Mouse (Mus musculus): ENCODE results near the gene Elmo1. TPM values are rescaled to one million over a fixed set of nuclear protein-coding genes. Genes with fewer than 3 reads are reported as not detected.

Elmo1 gene
- total and polyA plus RNA-seq, 3 experiments = 23.1 to 50.2 (median 32.2) TPM

- dilution Hi-C loops (cut with MboI; ENCODE audit: extremely low pct_ligation_motif_present, extremely low pct_unique_long_range_greater_than_20kb, low sequenced_read_pairs) (no loop called here), in situ Hi-C loops (cut with MboI; ENCODE audit: low pct_ligation_motif_present, low pct_unique_long_range_greater_than_20kb, low sequenced_read_pairs) (no loop called here)
- no peak overlapping the region for H3K9ac ChIP-seq (ENCODE audit: insufficient read depth, low read depth)
- no peak overlapping the region for H3K27ac ChIP-seq (ENCODE audit: insufficient read depth, low read depth)
- no peak overlapping the region for H3K4me3 ChIP-seq (replicated peaks in 1 of 3; ENCODE audit: low read depth in 2 of 3, low read length in 2 of 3, poor library complexity in 1 of 3)
- H3K27me3 ChIP-seq (replicated peaks) = no peaks in the 10 kb centered on the region
- peak; percentile 14 for DNase-seq (ENCODE audit: extremely low read depth)
- H3K4me1 ChIP-seq (ENCODE audit: control insufficient read depth in 1 of 2, insufficient read depth in 2 of 2) = peaks cover 15 to 51% of the 10 kb centered on the region in 2 experiments
- no peaks in the 10 kb centered on the region for H3K9me3 ChIP-seq (replicated peaks; ENCODE audit: low read length)
- H3K36me3 ChIP-seq (replicated peaks in 1 of 2; ENCODE audit: control insufficient read depth in 1 of 2, insufficient read depth in 1 of 2, low read length in 1 of 2) = peaks cover 10 to 54% of the 10 kb centered on the region in 2 experiments
- no peak for TF ChIP-seq SIN3A (IDR thresholded peaks at IDR 0.05; ENCODE audit: low read length)
- TF ChIP-seq POLR2A (IDR thresholded peaks at IDR 0.05; ENCODE audit: low read depth, low read length) = no peak
- TF ChIP-seq CHD1 (IDR thresholded peaks at IDR 0.05; ENCODE audit: low read depth, low read length) = no peak
- no peak for TF ChIP-seq PAX5 (IDR thresholded peaks at IDR 0.05; ENCODE audit: low read length)
- no peak for TF ChIP-seq MAZ (IDR thresholded peaks at IDR 0.05; ENCODE audit: low read depth, low read length)
- no peak for TF ChIP-seq E2F4 (IDR thresholded peaks at IDR 0.05; ENCODE audit: insufficient replicate concordance, low read depth, low read length)
- TF ChIP-seq MAX (IDR thresholded peaks at IDR 0.05; ENCODE audit: low read length) = no peak
- TF ChIP-seq CHD2 (IDR thresholded peaks at IDR 0.05; ENCODE audit: low read length) = no peak
- TF ChIP-seq UBTF (IDR thresholded peaks at IDR 0.05; ENCODE audit: low read depth, low read length) = no peak
- no peak for TF ChIP-seq POLR2AphosphoS2 (IDR thresholded peaks at IDR 0.05; ENCODE audit: low read depth, low read length)
- no peak for TF ChIP-seq MEF2A (IDR thresholded peaks at IDR 0.05; ENCODE audit: borderline replicate concordance, low read depth, low read length)
- TF ChIP-seq ZNF384 (IDR thresholded peaks at IDR 0.05; ENCODE audit: low read depth, low read length) = no peak
- no peak overlapping the region; the same call in 1 of the 2 replicates for H3K4me2 ChIP-seq (ENCODE audit: insufficient read depth, low read depth, poor library complexity, severe bottlenecking)
- H3K79me2 ChIP-seq (replicated peaks; ENCODE audit: control insufficient read depth, extremely low read depth, insufficient read depth, poor library complexity, severe bottlenecking) = no peaks in the 10 kb centered on the region; the same call in 1 of the 2 replicates
Observed at GRCm38 (mm10) chr13:20372335-20372734, 281.9 kb downstream of the Elmo1 start.

- dilution Hi-C loops (cut with MboI; ENCODE audit: extremely low pct_ligation_motif_present, extremely low pct_unique_long_range_greater_than_20kb, low sequenced_read_pairs) (no loop called here), in situ Hi-C loops (cut with MboI; ENCODE audit: low pct_ligation_motif_present, low pct_unique_long_range_greater_than_20kb, low sequenced_read_pairs) (no loop called here)
- Histone ChIP-seq H3K4me2 (ENCODE audit: insufficient read depth, low read depth, poor library complexity, severe bottlenecking) (no peak overlapping the region), H3K4me1 (ENCODE audit: control insufficient read depth in 1 of 2, insufficient read depth in 2 of 2) (peaks cover 0 to 57% of the 10 kb centered on the region in 2 experiments; a peak in 2 of 4 replicates), H3K79me2 (replicated peaks; ENCODE audit: control insufficient read depth, extremely low read depth, insufficient read depth, poor library complexity, severe bottlenecking) (no peaks in the 10 kb centered on the region), H3K27me3 (replicated peaks) (no peaks in the 10 kb centered on the region), H3K36me3 (replicated peaks in 1 of 2; ENCODE audit: control insufficient read depth in 1 of 2, insufficient read depth in 1 of 2, low read length in 1 of 2) (peaks cover 7 to 62% of the 10 kb centered on the region in 2 experiments), H3K27ac (ENCODE audit: insufficient read depth, low read depth) (no peak overlapping the region), H3K9me3 (replicated peaks; ENCODE audit: low read length) (no peaks in the 10 kb centered on the region), H3K9ac (ENCODE audit: insufficient read depth, low read depth) (no peak overlapping the region), H3K4me3 (replicated peaks in 1 of 3; ENCODE audit: low read depth in 2 of 3, low read length in 2 of 3, poor library complexity in 1 of 3) (no peak overlapping the region)
- no peak for TF ChIP-seq MAZ (IDR thresholded peaks at IDR 0.05; ENCODE audit: low read depth, low read length)
- TF ChIP-seq USF1 (IDR thresholded peaks at IDR 0.05; ENCODE audit: low read depth, low read length) = no peak
- TF ChIP-seq POLR2A (IDR thresholded peaks at IDR 0.05; ENCODE audit: low read depth, low read length) = no peak
- DNase-seq (ENCODE audit: extremely low read depth) = no peak
Observed at GRCm38 (mm10) chr13:20378869-20379268, 288.5 kb downstream of the Elmo1 start.

- in situ Hi-C loops (cut with MboI; ENCODE audit: low pct_ligation_motif_present, low pct_unique_long_range_greater_than_20kb, low sequenced_read_pairs) = no loop called here
Observed at GRCm38 (mm10) chr13:20383875-20384274, 293.5 kb downstream of the Elmo1 start.

More at GRCm38 (mm10) chr13:20383875-20384274, 293.5 kb downstream of the Elmo1 start:
- no peak overlapping the region for H3K27ac ChIP-seq (ENCODE audit: insufficient read depth, low read depth)
- H3K9me3 ChIP-seq (replicated peaks; ENCODE audit: low read length) = no peaks in the 10 kb centered on the region
- H3K4me1 ChIP-seq (ENCODE audit: control insufficient read depth in 1 of 2, insufficient read depth in 2 of 2) = peaks cover 0 to 30% of the 10 kb centered on the region in 2 experiments; a peak in 2 of 4 replicates
- no peaks in the 10 kb centered on the region for H3K79me2 ChIP-seq (replicated peaks; ENCODE audit: control insufficient read depth, extremely low read depth, insufficient read depth, poor library complexity, severe bottlenecking)
- DNase-seq (ENCODE audit: extremely low read depth) = no peak
- TF ChIP-seq MAFK (IDR thresholded peaks at IDR 0.05; ENCODE audit: insufficient replicate concordance, low read length) = no peak
- TF ChIP-seq ZC3H11A (IDR thresholded peaks at IDR 0.05; ENCODE audit: low read depth, low read length) = no peak
- TF ChIP-seq TBP (conservative IDR thresholded peaks at IDR 0.05; ENCODE audit: low read depth, low read length) = no peak
- no peak for TF ChIP-seq GABPA (IDR thresholded peaks at IDR 0.05; ENCODE audit: insufficient replicate concordance, low read depth, low read length)
- TF ChIP-seq JUND (conservative IDR thresholded peaks at IDR 0.05; ENCODE audit: low read depth, low read length) = no peak
- TF ChIP-seq ZNF384 (IDR thresholded peaks at IDR 0.05; ENCODE audit: low read depth, low read length) = no peak
- no peak for TF ChIP-seq ZKSCAN1 (IDR thresholded peaks at IDR 0.05; ENCODE audit: borderline replicate concordance, low read depth, low read length)
- H3K36me3 ChIP-seq (replicated peaks in 1 of 2; ENCODE audit: control insufficient read depth in 1 of 2, insufficient read depth in 1 of 2, low read length in 1 of 2) = peaks cover 7 to 62% of the 10 kb centered on the region in 2 experiments
- no peak overlapping the region for H3K4me3 ChIP-seq (replicated peaks in 1 of 3; ENCODE audit: low read depth in 2 of 3, low read length in 2 of 3, poor library complexity in 1 of 3)
- H3K9ac ChIP-seq (ENCODE audit: insufficient read depth, low read depth) = no peak overlapping the region
- H3K4me2 ChIP-seq (ENCODE audit: insufficient read depth, low read depth, poor library complexity, severe bottlenecking) = no peak overlapping the region
- H3K27me3 ChIP-seq (replicated peaks) = no peaks in the 10 kb centered on the region
- dilution Hi-C loops (cut with MboI; ENCODE audit: extremely low pct_ligation_motif_present, extremely low pct_unique_long_range_greater_than_20kb, low sequenced_read_pairs) = no loop called here
